Mouse (Mus musculus) right cerebral cortex, postnatal 36 days (tissue): ENCODE results near the gene Ovch2.
"Not testable (repeated sequence)": the region's sequence is repeated elsewhere in the genome, so short reads cannot be mapped to it uniquely, and the experiment has no call there.

Experiments
- DNase-seq, 2 experiments: peaks; one replicate each; pipeline ENCODE4 v3.0.0; 2022; ENCODE audit warnings: low spot score in 2 of 2, mixed read lengths in 1 of 2

The Ovch2 gene

DNA sequence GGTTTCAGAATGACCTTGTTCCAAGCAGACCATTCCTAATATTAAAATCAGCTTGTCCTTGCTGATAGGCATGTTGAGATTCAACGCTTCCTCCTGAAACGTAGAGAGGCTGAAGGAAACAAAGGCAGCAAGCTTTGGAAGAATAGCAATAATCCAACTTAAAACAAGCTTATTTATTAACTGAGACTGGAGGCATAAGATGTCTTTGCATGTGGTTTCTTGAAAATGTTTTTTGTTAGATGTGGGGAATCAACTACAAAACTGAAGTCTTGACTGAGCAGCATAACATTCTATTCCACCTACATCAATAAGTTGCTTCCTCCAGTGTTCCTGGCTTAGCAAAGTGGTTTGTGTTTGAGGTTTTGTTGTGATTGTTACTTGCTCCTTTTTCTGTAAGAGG, at the start of gene Ovch2:
Gene Ovch2, minus strand, starts transcription at position 101 of the 400 bp plus-strand sequence.
- DNase-seq, result no peak

DNA sequence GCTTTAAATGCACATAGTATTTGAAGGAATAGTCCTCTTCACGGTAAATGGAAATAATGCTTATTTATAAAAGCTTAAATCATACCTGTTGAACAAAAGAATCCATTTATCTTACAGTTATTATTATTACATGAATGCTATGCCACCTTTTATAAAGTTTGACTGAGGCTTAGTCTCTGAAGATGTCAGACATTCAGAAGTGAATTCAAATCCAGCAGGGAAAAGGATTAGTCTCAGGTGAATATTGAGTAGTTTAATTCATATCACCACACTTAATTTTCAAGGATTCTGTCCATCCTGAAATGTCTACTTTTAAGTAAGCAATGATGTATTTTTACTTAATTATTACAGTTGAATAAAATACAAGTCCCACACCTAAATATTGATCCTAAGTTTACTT, 46.4 kb upstream of the Ovch2 start, which contains the start of gene Olfr470:
Gene Olfr470, minus strand, starts transcription at position 101 of the 400 bp plus-strand sequence.
- DNase-seq, result not testable (repeated sequence)

- DNase-seq, result no peak
Observed at GRCm38 (mm10) chr7:107841719-107842118, 40.7 kb upstream of the Ovch2 start.

- DNase-seq, result not testable (repeated sequence)
Observed at GRCm38 (mm10) chr7:107825441-107825840, 24.4 kb upstream of the Ovch2 start, which contains the start of gene Olfr469. Olfr469 (minus strand) TSS chr7:107825541.

DNA sequence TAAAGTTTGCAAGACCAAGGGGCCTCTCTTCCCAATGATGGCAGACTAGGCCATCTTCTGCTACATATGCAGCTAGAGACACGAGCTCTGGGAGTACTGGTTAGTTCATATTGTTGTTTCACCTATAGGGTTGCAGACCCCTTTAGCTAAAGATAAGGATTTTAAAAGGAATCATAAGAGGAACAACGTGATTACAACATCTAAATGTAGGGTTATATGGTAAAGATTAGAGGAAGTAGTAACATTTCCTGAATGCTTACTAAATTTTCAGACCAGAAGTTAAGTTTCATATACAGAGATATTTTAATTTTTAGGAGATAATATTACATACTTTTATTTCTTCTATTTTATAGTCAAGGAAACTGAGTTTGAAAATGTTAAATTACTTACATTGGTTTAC, 22.9 kb upstream of the Ovch2 start:
- not testable (repeated sequence) for DNase-seq

DNA sequence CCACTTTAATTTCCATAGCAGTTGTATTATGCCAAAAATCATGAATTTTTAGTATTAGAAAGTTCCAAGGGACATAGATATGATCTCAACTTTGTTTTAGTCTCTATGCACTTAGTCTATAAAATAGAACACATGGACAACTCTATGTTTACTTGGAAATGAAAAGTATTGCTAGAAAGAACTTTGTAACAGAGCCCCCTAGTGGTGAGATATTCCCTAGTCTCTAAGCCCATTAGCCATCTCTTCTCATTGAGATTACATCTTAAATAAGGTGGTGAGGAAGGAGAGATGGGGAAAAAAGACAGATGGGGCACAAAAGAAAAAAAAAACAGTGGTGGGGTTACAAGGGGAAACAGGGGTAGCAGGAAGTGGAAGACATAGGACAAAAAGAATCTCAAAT, 18.4 kb upstream of the Ovch2 start:
- no peak for DNase-seq

DNA sequence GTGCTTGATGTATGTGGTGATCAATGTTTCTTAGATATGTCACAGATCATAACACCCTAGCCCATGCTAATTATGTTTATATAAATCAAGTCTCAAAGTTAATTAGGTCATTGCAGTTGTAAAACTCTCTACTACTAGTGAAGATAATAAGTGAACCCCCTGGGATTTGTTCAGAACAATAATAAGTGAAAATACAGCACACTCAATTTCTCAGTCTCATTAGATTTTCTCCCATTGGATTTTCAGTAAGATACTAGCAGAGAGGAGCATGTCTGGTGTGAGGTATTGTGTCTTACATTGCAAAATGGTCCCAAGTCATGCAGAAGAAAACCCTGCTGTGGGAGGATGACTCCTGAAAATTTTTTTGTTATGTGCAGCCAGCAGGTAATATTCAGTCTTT, 11.0 kb upstream of the Ovch2 start, which contains the start of gene Olfr467:
Gene Olfr467, plus strand, starts transcription at position 301 of the 400 bp plus-strand sequence.
- no peak for DNase-seq

GRCm38 (mm10) chr7:107802138-107802537, 1.1 kb upstream of the Ovch2 start:
- no peak for DNase-seq

GRCm38 (mm10) chr7:107796500-107796899, 4.5 kb downstream of the Ovch2 start:
- DNase-seq, result no peak

GRCm38 (mm10) chr7:107787977-107788620, 12.9 kb downstream of the Ovch2 start:
- DNase-seq, result no peak

- DNase-seq, result no peak
Observed at GRCm38 (mm10) chr7:107779611-107780010, 21.4 kb downstream of the Ovch2 start.

DNA sequence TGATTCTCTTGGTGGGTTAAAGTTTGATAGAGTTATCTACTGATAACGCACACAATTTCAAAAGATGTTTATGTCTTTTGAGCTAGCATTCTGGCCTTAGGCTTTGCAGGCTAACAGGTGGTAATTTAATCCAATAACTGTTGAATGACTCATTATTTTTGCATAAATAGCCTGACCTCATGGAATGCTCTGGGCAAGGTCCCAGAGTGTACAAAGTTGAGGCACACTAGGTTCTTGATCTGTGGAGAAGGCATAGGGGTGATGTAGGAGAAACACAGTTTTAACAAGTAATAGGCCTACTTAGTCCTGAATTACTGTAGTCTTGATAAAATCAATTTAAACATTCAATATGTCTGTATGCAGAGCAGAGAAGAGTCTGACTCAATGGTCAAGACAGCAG, 22.8 kb downstream of the Ovch2 start:
- DNase-seq, result no peak

- no peak for DNase-seq
Observed at GRCm38 (mm10) chr7:107770812-107771211, 30.2 kb downstream of the Ovch2 start.

DNA sequence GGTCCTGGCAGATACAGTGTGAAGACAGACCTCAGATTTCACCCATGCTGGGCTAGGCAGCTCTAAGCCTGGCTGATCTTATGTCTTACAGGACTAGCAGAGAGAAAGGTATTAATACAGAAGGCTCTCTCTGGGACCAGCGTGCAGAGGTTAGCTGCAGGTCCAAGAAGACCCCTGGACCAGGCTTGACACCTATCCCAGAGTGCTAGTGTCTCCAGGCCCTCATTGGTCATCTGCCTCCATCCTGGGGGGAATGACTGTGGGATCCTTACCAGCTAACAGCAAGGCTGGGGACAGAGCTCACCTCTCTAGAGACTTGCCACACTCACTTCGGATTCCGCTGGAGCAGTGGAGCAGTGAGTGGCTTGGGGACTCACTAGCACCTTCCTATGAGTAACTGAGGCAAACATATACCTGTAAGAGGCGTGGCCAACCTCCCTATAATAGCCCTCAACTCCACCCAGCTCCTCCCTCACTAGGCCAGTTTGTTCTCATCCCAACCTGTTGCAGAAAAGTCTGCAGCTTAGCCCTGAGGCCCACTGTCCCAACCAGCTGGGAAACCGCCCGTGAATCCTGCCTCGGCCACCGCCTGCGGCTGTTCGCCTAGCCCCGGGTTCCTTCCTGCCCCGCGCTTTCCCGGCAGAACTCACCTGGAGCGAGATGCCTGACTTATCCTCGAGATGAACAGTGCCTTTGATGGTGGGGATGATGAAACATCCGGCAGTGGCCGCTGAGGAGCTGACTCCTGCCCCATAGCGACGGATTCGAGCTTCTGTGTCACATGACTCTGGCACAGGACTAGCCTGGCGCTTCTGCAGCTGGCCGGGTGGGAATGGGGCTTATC, 43.5 kb downstream of the Ovch2 start, which contains the start of gene Cyb5r2:
Gene Cyb5r2, minus strand, starts transcription at position 725 of the 844 bp plus-strand sequence.
- no peak for DNase-seq

DNA sequence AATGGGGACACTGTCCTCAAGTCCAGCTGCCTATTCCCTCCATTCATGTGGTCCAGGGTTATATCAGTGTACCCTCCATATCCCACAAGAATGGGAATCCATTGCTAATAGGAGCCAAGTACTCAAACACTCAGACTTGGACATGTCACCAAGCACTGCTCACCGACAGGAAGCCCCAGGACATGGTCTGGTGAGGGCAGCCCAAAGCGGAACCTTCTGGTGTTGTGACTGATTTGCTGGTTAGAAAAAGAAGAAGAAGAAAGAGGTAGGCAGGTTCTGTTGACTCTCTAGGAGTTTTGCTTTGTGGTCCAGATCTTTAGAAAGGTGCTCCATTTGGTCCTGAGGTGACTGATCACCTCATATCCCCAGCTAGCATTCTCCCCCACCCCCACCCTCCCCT, 44.3 kb downstream of the Ovch2 start:
- no peak for DNase-seq

DNA sequence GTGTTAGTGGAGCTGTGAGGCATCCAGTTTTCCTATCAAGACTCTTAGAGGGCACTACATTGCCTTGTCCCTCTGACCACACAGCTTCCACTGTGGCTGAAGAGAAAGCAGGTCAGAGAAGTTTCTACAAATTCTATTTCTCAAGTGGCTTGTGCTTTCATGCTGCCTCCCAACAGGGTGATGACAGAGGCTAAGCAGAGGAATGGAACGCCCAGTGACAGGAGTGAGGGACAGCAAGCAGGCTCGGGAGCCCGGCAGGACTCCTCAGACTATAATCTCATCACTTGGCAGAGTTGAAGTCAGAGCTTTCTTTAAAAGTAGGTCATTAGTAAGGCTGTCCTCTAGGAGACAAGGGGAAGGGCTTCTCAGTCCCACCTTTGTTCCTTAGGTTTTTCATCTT, 45.1 kb downstream of the Ovch2 start:
- no peak for DNase-seq

GRCm38 (mm10) chr7:107752031-107752520, 48.9 kb downstream of the Ovch2 start:
- DNase-seq, result no peak

DNA sequence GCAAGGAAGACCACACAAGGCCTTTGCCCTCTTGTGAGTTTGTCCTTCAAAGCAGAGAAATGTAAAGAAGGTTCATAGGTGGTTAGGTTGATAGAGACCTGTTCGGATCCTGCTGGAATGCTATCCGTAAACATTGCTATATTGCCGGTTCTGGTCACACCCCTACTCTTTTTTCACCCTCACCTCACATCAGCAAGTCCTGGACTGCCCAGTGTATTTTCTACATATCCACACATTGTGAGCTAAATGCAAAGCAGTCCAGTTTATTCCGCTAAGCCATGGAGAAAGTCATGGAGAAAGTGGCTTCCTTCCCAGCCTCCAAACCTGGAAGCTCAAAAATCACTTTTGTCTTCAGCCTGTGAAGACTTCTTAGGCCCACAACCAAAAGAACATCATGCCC, 51.3 kb downstream of the Ovch2 start:
- no peak for DNase-seq

- DNase-seq, result no peak
Observed at GRCm38 (mm10) chr7:107749270-107749669, 51.7 kb downstream of the Ovch2 start.

DNA sequence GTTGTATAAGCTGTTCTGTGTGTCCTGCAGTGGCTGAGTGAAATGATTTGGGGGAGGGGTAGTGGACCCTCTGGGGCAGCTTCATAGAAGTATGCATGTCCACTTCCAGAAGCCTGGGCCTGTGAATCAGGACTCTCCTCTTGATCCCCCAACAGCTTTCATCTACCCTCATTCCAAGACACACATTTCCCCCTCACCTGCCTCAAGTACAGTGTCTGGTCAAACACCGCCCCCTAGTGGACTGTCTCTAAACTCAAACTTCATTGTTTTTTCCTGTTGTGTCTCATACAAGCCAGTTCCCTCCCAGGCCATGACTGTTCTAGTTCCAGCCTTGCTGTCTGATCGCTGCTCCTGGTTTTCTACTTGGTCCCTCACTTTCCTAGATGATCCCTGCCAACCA, 53.1 kb downstream of the Ovch2 start:
- no peak for DNase-seq

- DNase-seq, result no peak
Observed at GRCm38 (mm10) chr7:107747476-107747875, 53.5 kb downstream of the Ovch2 start.

DNA sequence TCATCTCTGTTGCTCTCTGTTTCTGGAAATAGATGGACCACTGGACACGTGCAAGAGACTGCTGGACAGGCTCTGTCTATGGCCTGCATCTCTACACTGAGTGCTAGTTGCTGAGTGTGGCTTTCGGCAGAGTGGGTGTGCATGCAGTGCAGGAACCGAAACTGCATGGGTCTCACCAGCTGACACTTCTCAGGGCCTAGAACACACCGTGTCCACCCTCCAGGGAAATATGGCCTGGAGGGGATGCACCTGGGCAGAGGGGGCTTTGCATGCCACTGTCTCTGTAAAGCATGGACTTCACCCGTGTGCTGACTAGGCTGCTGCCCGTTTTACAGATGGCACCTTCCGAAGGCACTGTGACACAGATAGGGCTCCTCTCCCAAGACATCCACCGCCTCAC, 55.0 kb downstream of the Ovch2 start:
- DNase-seq, result no peak

DNA sequence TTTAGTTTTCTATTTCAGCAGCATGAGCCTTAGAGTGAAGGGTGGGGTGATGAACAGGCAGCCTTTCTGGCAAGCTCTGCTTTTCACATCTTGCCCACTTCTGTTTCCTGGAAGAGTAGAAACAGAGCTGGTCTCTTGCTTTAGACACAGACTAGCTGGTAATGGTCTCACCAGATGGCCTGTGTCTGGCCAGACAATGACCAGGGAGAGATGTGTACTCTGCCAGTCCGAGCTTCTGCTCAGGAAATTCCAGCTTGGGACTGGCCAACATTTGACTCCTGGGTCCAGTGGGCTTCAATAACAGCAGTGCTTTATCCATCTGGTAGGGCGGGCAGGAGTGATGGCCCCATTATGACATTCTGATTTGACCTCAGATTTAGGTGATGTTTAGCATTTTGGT, 55.9 kb downstream of the Ovch2 start:
- DNase-seq, result no peak
